ENCODE assay signal across 10 mouse cellular contexts in the genomic region with DNA sequence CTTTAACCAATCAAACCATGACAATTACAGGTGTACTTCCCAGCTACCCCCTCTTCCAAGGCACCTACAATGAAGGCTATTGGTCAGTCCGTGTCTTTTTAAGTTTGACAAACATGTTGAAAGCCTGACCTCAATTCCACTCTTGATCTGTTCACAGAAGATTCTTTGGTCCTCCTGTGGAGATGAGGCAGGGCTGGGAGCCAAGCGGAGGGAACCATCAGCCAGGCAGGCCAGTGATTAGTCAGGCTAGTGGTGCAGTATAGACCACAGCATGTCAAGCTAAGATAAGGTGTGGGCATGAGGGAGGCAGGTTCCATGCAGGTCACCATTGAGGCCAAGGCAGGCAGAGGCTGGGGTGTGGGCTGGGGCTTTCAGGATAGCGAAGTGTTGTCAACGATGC.
"Had no signal": no experiment of that assay in that cellular context is flagged by ENCODE, and none has a peak within 500 bp of the region (broad histone marks: within the 10 kb centered on the region; RNA-seq: fewer than 3 reads in every experiment).

No protein-coding gene starts in this region.

- DNase-seq: kidney, adult 8-10 months; kidney, postnatal 25 days; layer of hippocampus, adult 9-11 months; left cerebral cortex, postnatal 4 days; lung, adult 18-20 months; retina, postnatal 1 day; right cerebral cortex, postnatal 4 days; spleen, adult 18-20 months; thymus, adult 18-20 months; thymus, postnatal 14 days had no signal
